Mouse (Mus musculus) heart, embryonic 13.5 days (tissue): ENCODE data around the gene Slc35d1. TPM values are rescaled to one million over a fixed set of nuclear protein-coding genes. Genes with fewer than 3 reads are reported as not detected.

Experiments
- ATAC-seq: fragments of 200-750 bp; cut with Nextera tagmentation; 2 replicates; pipeline ENCODE4 v1.8.0; 2017; ENCODE audit warnings: moderate TSS enrichment; ENCODE audit not compliant: insufficient number of reproducible peaks, low FRiP score, low TSS enrichment; ENCODE audit errors: extremely low read depth
- H3K27ac ChIP-seq: fragments of 300-500 bp; sonication (generic); replicated peaks from 2 replicates; pipeline ENCODE4 v1.5.1; 2015; ENCODE audit warnings: moderate library complexity, mild to moderate bottlenecking, inconsistent platforms
- H3K27me3 ChIP-seq: fragments of 300-500 bp; sonication (generic); replicated peaks from 2 replicates; pipeline ENCODE4 v1.6.1; 2015; ENCODE audit warnings: mild to moderate bottlenecking, inconsistent platforms
- H3K36me3 ChIP-seq: fragments of 300-500 bp; sonication (generic); 2 replicates; pipeline ENCODE4 v1.6.1; 2015; ENCODE audit warnings: mild to moderate bottlenecking, inconsistent platforms
- H3K4me1 ChIP-seq: fragments of 300-500 bp; sonication (generic); 2 replicates; pipeline ENCODE4 v1.6.1; 2015; ENCODE audit warnings: inconsistent platforms
- H3K4me2 ChIP-seq: fragments of 300-500 bp; sonication (generic); 2 replicates; pipeline ENCODE4 v1.6.1; 2015; ENCODE audit warnings: inconsistent platforms, mild to moderate bottlenecking, moderate library complexity
- H3K4me3 ChIP-seq: fragments of 300-500 bp; sonication (generic); 2 replicates; pipeline ENCODE4 v1.5.1; 2015; ENCODE audit warnings: moderate library complexity, mild to moderate bottlenecking, inconsistent platforms
- H3K9ac ChIP-seq: fragments of 300-500 bp; sonication (generic); 2 replicates; pipeline ENCODE4 v1.6.1; 2015; ENCODE audit warnings: inconsistent platforms, mild to moderate bottlenecking, moderate library complexity
- H3K9me3 ChIP-seq: fragments of 300-500 bp; sonication (generic); 2 replicates; pipeline ENCODE4 v1.6.1; 2016; ENCODE audit warnings: inconsistent platforms
- WGBS: fragments of 180-500 bp; shearing (Covaris S2); methylation state at CpG from one replicate; pipeline ENCODE4 v1.1.7; 2015; ENCODE audit warnings: mixed read lengths; 5-methylcytosine and 5-hydroxymethylcytosine counted together
- polyA plus RNA-seq: library from polyadenylated mRNA; unstranded; fragments of >200 nt; fragmentation: Nextera tagmentation; extraction: Ambion mirVana; gene quantifications from 2 replicates; pipeline ENCODE4 v1.2.1, GENCODE M21; 2015

Gene Slc35d1
- polyA plus RNA-seq: 5.3 and 5.9 TPM in 2 replicates

DNA sequence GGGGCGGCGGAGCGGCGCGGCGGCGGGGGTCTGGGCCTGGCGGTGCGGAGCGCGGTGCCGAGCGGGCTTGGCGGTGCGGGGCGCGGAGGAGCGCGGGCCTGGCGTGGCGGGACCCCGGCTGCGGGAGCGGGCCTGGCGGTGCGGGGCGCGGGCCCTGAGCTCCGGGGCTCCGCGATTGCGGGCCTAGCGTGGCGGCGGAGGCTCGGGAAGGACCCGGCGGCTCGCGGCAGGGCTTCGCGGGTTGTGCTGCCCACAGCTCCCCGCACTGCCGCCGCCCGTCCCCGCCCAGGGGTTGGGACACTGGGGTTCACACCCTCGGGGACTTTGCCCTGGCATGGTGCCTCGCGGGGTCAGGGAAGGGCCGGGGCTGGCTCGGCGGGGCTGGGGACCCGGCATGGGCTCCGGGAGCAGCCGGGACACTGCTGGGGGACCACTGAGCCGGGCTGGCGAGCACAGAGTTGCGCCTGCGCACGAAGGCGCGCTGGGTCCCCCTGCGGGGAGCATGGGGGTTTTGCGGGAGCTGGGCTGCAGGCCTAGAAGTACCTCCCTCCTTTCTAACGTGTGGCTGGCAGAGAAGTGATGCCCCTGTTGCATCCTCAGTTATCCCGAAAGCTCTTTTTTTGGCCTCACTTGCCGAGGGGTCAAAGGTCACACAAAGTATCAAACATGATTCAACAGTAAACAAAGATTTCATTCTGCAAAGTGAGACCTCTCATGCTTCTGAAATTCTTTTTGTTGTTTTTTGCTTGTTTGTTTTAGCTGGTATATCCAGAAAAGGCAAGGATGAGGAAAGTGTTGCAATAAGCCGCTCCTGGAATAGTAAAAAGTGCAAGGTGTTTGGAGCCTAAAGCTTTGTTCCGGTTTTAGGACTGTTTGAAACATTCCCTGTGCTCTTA lies at the start of gene Slc35d1:
TSS of gene Slc35d1 (minus strand) at position 240 of the 896 bp plus-strand sequence.
- Histone ChIP-seq H3K4me1 (peaks cover 21% of the 10 kb centered on the region), H3K27ac (peak within 1 kb of the TSS; percentile 96), H3K27me3 (no peaks in the 10 kb centered on the region), H3K9me3 (no peaks in the 10 kb centered on the region), H3K9ac (peak within 1 kb of the TSS; percentile 96), H3K4me2 (peak within 1 kb of the TSS; percentile 76), H3K4me3 (peak within 1 kb of the TSS; percentile 95), H3K36me3 (peaks cover 10% of the 10 kb centered on the region)
- 3% methylated on average over 40 of the region's 70 CpGs for WGBS
- peak; percentile 64 for ATAC-seq

DNA sequence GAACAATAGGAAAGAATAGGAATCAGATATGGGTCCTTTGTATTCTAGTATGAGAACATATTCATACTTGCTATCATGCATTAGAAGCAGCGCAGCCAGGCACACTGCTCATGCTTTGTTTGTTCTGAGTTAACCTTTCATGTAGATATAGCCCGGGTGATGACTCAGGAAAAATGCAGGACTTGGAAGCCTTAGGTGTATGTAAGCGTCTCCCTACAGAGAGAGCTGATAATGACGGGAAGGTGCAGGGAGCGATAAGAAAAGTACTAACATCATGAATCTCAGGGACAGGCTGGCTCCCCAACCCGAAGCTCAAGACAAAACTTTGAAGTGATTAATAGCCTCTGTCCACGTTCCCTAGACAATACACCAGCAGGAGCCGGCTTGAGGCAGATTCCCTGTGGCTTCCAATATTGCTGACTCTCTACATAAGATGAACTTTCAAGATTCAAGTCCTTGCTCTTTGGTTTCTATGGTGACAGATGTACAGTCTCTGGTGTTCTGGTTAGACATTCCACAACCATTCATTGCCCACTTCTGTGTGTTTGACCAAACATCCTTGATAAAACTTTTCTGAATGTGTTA lies 48.9 kb upstream of the Slc35d1 start:
- no peak overlapping the region for H3K9ac ChIP-seq
- no peaks in the 10 kb centered on the region for H3K36me3 ChIP-seq
- no peak overlapping the region for H3K4me3 ChIP-seq
- H3K9me3 ChIP-seq: no peaks in the 10 kb centered on the region
- H3K4me1 ChIP-seq: no peaks in the 10 kb centered on the region; the same call in 1 of the 2 replicates
- no peak overlapping the region for H3K4me2 ChIP-seq
- H3K27ac ChIP-seq: no peak overlapping the region
- whole genome bisulfite sequencing: 29% methylated on average over 8 of the region's 8 CpGs
- H3K27me3 ChIP-seq: no peaks in the 10 kb centered on the region
- ATAC-seq: no peak

GRCm38 (mm10) chr4:103263378-103263777 lies 48.4 kb upstream of the Slc35d1 start:
- WGBS: 54% methylated on average over 5 of the region's 5 CpGs
- no peak for ATAC-seq

GRCm38 (mm10) chr4:103258817-103259216 lies 43.9 kb upstream of the Slc35d1 start:
- no peaks in the 10 kb centered on the region for H3K4me1 ChIP-seq
- H3K36me3 ChIP-seq: no peaks in the 10 kb centered on the region
- WGBS: 74% methylated on average over 3 of the region's 3 CpGs
- no peak overlapping the region for H3K27ac ChIP-seq
- ATAC-seq: no peak
- no peak overlapping the region for H3K9ac ChIP-seq
- no peak overlapping the region for H3K4me3 ChIP-seq
- peaks cover 3% of the 10 kb centered on the region; the same call in 1 of the 2 replicates for H3K9me3 ChIP-seq
- H3K4me2 ChIP-seq: no peak overlapping the region
- H3K27me3 ChIP-seq: no peaks in the 10 kb centered on the region

More at GRCm38 (mm10) chr4:103263378-103263777, 48.4 kb upstream of the Slc35d1 start:
- Histone ChIP-seq H3K27ac (no peak overlapping the region), H3K9me3 (no peaks in the 10 kb centered on the region), H3K4me3 (no peak overlapping the region), H3K36me3 (no peaks in the 10 kb centered on the region), H3K4me1 (no peaks in the 10 kb centered on the region; the same call in 1 of the 2 replicates), H3K4me2 (no peak overlapping the region), H3K9ac (no peak overlapping the region), H3K27me3 (no peaks in the 10 kb centered on the region)

DNA sequence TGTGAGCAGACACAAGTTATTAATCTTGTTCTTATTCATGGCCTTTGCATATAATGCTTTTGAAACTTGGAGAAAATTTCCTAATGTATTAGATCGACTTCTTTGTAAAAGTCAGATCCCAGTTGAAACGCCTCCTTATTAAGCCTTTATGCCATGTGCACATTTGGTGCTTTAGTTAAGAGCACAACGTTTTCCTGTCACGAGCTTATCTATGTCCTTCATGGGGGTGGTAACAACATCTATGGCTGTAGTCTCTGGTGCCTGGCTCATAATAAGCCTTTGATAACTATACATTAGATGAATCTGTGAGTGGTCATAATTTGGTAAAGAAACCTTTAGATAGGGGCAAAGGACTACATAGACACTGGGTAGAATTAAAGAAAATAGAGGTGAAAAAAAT lies 38.9 kb upstream of the Slc35d1 start:
- Histone ChIP-seq H3K4me3 (no peak overlapping the region), H3K9ac (no peak overlapping the region), H3K27me3 (no peaks in the 10 kb centered on the region), H3K36me3 (no peaks in the 10 kb centered on the region), H3K9me3 (peaks cover 3% of the 10 kb centered on the region; the same call in 1 of the 2 replicates), H3K4me2 (no peak overlapping the region), H3K27ac (no peak overlapping the region), H3K4me1 (no peaks in the 10 kb centered on the region)
- no peak for ATAC-seq
- 38% methylated on average over 4 of the region's 4 CpGs for WGBS

- Histone ChIP-seq H3K27ac (no peak overlapping the region), H3K9me3 (no peaks in the 10 kb centered on the region), H3K4me3 (no peak overlapping the region), H3K4me2 (no peak overlapping the region), H3K27me3 (no peaks in the 10 kb centered on the region), H3K36me3 (no peaks in the 10 kb centered on the region), H3K4me1 (no peaks in the 10 kb centered on the region), H3K9ac (no peak overlapping the region)
- WGBS: 39% methylated on average over 6 of the region's 6 CpGs
- ATAC-seq: no peak
Observed at GRCm38 (mm10) chr4:103249436-103250085, 34.6 kb upstream of the Slc35d1 start.

DNA sequence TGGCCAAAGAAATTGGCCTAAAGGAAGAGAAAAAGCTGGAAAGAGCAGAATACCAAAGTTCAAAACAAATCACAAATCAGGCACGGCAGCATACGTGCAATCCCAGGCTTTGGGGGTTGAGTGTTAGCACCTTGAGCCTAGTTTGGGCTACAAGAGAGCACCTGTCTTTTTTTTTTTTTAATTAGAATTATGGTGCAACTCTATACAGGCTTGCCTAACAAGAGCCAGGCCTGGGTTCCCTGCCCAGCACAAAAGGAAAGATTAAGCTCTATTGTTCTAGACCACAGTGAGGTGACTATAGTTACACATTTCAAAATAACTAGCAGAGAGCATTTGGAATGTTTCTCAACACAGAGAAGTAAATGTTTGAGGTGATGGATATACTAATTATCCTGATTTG lies 32.8 kb upstream of the Slc35d1 start:
- Histone ChIP-seq H3K36me3 (no peaks in the 10 kb centered on the region), H3K4me1 (no peaks in the 10 kb centered on the region), H3K4me3 (no peak overlapping the region), H3K27me3 (no peaks in the 10 kb centered on the region), H3K9me3 (no peaks in the 10 kb centered on the region), H3K27ac (no peak overlapping the region), H3K4me2 (no peak overlapping the region), H3K9ac (no peak overlapping the region)
- ATAC-seq: no peak
- WGBS: 91% methylated on average over 2 of the region's 2 CpGs

DNA sequence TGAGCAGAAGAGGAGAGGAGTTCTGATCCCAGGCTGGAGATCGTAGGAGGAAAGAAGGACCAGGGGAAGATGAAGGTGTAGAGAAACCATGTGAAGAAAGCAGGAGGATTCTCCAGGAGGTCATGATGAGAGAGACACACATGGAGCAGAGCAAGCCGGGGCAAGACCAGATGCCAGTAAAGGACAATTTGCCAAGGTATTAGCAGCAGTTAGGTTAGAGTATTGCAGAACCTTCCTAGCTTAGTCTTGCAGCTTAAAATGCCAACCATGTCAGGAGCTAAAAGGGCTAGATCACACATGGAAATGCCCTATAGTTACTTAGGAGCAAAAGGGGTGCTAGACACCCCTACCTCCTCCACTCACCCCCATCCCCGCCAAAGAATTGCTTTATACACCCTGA lies 32.3 kb upstream of the Slc35d1 start:
- Histone ChIP-seq H3K9me3 (no peaks in the 10 kb centered on the region), H3K4me3 (no peak overlapping the region), H3K9ac (no peak overlapping the region), H3K4me2 (no peak overlapping the region), H3K36me3 (no peaks in the 10 kb centered on the region), H3K27me3 (no peaks in the 10 kb centered on the region), H3K4me1 (no peaks in the 10 kb centered on the region), H3K27ac (no peak overlapping the region)
- ATAC-seq: no peak
- WGBS: 78% methylated on average over 3 of the region's 3 CpGs

DNA sequence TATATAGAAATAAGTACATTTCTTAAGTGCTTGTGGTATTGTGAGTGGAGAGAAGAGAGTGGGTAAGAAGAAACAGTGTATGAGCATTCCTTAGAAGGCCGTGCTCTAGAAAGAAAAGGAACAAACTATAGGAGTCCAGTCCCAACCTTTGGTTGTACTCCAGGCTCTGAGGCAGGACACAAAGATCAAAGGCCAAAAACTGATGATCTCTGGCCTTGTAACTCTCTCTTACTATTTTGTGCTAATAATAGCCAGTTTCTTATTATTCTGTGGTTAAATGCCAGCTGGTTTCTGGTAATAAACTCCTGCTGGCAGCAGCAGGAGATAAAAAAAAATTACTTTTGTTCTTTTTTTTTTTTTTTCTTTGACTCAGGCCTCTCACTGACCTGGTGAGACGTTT lies 17.2 kb upstream of the Slc35d1 start:
- no peak overlapping the region for H3K4me3 ChIP-seq
- H3K9ac ChIP-seq: no peak overlapping the region
- no peak overlapping the region for H3K4me2 ChIP-seq
- H3K36me3 ChIP-seq: no peaks in the 10 kb centered on the region
- no peak overlapping the region for H3K27ac ChIP-seq
- 53% methylated on average over 2 of the region's 2 CpGs for WGBS
- H3K4me1 ChIP-seq: no peaks in the 10 kb centered on the region
- no peaks in the 10 kb centered on the region for H3K27me3 ChIP-seq
- no peaks in the 10 kb centered on the region for H3K9me3 ChIP-seq
- ATAC-seq: no peak

DNA sequence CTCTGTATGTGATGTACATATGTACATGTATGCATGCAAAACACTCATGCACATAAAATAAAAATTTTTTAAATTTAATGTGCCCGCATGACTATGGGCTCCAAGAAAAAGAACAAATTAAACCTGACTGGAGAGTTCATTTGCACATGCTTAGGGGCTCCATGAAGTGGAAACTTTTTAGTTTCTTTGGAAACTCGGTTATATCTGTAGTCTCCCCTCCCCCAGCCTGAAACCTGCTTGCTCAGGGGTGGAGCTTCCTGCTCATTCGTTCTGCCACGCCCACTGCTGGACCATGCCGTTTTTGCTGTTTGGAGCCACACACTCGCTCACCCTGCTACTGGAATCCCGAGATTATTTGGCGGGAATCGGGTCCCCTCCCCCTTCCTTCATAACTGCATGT lies 7.9 kb upstream of the Slc35d1 start:
- no peaks in the 10 kb centered on the region for H3K36me3 ChIP-seq
- no peaks in the 10 kb centered on the region for H3K27me3 ChIP-seq
- WGBS: 27% methylated on average over 9 of the region's 9 CpGs
- no peak overlapping the region for H3K27ac ChIP-seq
- peak overlapping the region; percentile 42 for H3K4me2 ChIP-seq
- no peak overlapping the region for H3K9ac ChIP-seq
- ATAC-seq: no peak
- H3K4me3 ChIP-seq: no peak overlapping the region
- H3K9me3 ChIP-seq: no peaks in the 10 kb centered on the region
- H3K4me1 ChIP-seq: no peaks in the 10 kb centered on the region

DNA sequence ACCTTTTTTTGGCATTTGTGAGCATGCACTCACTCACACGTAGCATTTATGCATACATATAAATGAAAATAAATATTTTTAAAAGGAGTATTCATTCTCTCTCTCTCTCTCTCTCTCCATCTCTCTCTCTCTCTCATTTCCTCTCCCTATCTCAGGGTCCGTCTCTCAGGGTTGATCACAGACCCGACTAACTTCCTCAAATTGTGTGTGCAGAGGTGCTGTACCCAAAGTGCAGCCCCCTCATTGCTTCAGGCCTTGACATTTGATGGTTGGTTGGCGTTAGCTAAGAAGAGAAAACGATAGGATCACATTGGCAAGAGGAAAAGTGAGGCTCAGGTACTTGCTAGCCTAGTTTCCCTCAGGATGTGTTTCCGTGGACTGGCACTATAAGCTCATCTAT lies 6.8 kb upstream of the Slc35d1 start:
- 63% methylated on average over 6 of the region's 6 CpGs for WGBS
- Histone ChIP-seq H3K9me3 (no peaks in the 10 kb centered on the region), H3K4me3 (no peak overlapping the region), H3K4me1 (no peaks in the 10 kb centered on the region), H3K4me2 (no peak overlapping the region), H3K36me3 (no peaks in the 10 kb centered on the region), H3K27ac (no peak overlapping the region), H3K27me3 (no peaks in the 10 kb centered on the region), H3K9ac (no peak overlapping the region)
- no peak for ATAC-seq
